Mouse (Mus musculus) retina, adult 2 months (tissue): ENCODE measurements at regions not wholly inside any gene's neighbourhood (a gene's known extent, or its start where the extent isn't known, plus 50 kb on each side); places are given as distances from the start of the nearest gene placed in this dataset.

ENCODE experiments used
- DNase-seq: peaks from one replicate; pipeline ENCODE4 v3.0.0-alpha.2; 2012; ENCODE audit warnings: low read depth, low spot score

DNA sequence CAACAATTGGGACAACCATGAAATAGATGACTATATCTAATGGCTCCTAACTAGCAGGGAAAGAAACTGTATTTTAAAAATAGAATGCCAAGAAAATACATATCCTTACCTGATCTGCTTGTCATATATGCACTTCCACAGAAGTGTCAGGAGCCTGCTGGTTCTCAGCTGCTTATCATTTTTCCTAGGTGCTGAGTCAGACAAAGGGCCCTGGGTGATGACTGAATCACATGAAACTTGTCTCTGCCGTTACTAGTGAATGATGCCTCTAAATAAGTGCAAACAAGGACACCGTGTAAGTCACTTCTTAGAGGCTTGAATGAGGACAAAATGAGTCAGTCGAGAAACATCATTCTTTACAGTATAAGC lies 263.5 kb upstream of the Ptger4 start:
- no peak for DNase-seq

DNA sequence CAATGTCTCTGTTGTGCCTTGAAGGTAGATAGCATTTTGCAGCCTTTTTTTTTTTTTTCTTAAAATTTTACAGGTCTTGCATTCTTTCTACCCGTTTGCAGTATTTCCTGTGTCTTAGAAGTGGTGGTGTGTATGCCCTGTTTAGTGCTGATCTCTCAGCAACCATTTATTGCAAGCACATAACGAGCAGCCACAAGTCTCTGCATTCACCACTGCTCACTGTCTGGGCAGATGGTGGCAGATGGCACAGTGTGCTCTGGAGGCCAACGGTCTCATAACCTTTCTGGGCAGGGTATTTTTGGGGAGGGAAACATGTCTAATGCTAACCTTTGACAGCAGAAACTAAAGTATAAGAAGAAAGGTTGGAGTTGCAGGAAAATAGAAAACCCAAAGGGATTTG lies 266.1 kb upstream of the Ptger4 start:
- no peak for DNase-seq

DNA sequence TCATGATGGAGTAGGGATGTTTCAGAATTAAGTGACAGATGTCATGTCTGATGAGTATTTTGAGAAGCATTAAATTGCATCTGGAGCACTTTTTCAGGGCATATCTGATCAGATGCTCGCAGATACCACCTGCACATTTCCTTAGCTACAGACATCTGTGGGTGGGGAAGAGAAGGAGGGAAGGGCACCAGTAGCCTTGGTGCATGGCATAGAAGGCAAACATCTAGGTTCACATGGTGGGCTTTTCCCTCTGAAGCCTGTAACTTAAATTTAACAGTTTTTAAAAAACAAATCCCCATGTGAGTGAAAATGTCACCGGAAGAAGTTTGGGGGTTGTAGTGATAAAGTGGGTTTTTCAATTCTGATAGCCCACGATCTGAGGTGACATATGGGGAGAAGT lies 267.1 kb upstream of the Ptger4 start:
- DNase-seq: no peak

DNA sequence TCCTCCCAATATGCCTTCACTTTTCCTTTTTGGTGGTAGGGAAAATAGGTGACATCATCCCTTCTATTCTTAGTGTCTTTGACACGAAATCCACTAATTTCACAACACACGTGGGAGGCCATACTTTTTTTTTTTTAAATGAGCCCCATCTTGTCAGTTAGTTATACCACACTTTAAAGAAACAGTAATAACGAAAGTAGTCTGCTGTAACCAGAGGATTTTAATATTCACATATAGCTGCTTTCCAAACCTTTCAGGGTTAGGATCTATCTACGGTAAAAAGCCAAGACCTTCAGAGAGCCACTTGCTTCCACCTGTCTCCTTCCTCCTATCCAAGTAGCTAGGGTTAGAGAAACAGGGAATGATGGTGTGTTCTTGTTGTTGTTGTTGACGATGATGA lies 268.6 kb upstream of the Ptger4 start:
- DNase-seq: no peak

DNA sequence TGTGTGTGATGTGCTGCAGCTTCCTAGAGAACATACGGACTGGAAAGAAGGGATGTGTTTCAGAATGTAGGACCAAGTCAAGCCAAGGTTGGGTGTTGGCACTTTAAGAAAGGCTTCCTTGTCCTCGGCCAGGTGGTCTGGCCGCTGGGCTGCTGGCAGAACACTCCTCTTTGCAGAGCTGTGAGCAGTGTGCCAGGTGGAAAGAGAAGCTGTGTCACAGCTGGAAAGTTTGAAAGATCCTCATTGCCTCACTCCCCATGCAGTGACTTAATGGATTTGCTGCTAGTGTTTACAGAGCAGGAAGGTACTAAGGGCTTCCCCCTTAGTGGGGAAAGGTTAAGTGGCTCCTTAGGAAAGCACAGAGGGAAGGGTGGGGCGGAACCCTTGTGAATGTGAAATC lies 269.2 kb upstream of the Ptger4 start:
- DNase-seq: no peak

DNA sequence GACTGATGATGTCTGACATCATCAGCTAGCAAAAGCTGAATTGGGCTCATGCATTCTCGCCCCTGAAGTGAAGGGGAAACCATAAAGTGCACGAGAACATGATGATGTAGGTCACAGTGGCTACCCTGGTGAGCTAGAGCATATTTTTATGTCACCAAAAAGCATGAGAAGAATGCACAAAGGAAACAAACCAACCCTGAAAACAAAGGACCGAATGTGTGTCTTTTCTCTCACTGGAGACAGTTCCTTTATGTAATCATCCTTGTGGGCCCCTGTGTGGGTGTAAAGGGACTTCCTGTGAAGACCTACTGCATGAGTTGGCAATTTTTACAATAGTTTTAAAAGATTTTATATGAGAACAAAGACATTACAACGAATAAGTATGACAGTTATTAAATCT lies 270.2 kb upstream of the Ptger4 start:
- no peak for DNase-seq

DNA sequence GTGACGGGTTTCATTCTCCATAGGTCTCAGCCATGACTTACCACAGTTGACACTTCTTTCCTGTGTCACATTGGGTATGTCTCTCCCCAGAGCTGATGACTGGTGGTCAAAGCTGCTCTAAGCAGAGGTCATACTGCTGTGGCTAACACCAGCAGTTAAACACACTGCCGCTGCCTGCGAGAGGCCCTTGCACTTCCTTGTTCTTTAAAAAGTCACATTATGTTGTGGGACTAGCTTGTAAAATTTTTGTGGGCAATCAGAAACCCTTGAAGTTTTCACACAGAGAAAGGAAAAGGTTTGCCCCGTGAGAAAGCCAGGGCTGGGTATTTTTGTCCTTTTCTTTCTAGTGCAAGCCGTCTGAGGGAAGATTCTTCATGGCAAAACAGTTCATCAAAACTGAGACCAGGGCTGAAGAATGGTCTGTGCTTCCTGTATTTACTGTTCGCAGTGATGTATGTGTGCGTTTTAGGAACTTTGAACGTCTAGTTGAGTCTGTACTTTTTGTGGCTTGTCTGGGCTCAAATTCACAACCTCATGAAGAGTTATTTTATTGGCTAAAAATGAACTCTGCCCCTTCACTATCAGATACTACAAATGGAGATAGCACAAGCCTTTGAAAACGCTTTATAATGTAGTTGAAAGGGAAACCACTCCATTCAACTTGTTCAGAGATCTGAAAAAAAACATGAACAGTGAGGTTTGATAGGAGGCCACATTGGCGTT lies 273.4 kb upstream of the Ptger4 start:
- no peak for DNase-seq

DNA sequence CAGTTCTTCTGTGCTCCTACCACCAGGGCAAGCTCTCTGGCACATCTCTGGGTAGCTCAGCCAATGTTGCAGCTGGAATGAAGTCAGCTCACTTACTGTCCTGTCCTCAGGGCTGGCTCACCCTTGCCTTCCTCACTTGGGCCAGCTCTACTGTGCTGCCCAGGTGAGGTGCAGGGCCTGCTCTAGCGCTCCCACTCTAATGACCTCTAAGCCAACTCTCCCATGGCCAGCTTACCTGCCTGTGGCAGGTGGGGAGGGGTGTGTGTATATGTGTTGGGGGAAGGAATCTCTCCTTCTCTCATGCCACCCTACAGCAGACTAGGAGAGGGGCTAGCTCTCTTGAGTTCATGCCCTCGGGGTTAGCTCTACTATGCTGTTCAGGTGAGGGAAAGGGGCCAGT lies 275.6 kb upstream of the Ptger4 start:
- DNase-seq: no peak

DNA sequence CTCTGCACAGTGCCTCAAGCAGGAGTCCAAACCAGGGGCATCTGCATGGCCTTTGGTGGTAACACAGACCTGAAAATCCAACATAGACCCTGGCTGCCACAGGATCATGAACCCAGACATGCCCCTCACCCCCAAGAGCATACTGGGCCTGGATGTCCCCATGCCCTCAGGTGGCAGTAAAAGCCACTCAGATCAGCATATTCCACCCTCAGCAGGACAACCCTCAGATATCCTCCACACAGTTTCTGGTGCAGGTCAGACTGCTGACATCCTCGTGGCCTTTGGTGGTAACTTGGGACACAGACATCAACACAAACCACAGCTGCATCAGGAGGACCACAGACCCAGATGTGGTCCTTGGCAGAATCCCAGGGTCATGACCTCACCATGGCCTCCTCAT lies 276.0 kb upstream of the Ptger4 start:
- DNase-seq: no peak

DNA sequence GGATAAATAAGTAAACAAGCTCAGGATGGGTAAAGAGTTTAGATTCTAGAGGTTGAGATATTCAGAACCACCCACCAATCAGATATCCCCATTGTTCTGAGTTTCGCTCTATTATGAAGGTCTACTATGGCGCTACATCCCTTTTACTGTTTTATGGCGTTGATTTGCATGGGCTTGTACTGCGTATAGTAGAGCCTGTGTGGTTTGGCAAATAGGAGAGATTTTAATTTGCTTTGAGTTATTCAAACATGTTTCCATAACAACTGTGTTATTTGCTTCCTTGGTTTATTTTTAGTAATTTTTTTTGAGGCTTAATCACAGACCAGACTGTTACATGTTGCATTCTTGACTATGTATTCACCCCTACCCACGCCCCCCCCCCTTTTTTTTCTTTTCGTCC lies 284.6 kb upstream of the Ptger4 start:
- no peak for DNase-seq

DNA sequence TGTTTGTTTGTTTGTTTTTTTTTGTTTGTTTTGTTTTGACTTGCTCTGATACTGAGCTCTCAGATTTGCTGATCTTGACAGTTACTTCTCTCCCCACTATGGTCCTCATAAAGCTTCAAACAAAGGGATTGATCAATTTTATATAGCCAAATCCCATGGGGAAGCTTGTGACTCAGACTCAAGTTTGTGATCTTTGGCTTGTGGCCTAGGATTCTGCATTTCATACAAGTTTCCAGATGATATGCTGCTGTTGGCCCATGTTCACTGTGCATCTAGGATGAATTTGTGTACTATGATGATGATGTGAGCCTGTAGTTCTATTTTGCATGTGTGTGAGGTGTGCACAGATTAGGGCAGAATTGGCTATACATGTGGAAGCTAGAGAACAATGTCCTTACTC lies 289.7 kb upstream of the Ptger4 start:
- DNase-seq: no peak

DNA sequence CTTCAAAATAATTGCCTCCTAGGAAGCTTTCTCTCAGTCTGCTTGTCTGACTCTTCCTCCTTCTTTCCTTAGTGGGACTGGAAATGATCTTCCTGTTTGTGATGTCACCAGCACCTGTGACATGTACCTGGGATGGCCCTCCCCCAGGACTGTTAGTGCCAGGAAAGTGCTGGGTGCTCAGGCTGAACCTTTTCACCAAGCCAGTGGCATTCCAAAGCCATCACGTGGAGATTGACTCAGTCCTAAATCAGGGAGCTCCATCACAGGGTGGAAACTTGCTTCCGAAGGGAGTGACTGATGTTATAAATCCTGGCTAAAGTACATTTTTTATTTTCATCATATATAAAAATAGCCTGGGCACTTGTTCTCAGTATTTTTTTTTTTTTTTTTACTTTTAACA lies 293.4 kb upstream of the Ptger4 start:
- DNase-seq: no peak

DNA sequence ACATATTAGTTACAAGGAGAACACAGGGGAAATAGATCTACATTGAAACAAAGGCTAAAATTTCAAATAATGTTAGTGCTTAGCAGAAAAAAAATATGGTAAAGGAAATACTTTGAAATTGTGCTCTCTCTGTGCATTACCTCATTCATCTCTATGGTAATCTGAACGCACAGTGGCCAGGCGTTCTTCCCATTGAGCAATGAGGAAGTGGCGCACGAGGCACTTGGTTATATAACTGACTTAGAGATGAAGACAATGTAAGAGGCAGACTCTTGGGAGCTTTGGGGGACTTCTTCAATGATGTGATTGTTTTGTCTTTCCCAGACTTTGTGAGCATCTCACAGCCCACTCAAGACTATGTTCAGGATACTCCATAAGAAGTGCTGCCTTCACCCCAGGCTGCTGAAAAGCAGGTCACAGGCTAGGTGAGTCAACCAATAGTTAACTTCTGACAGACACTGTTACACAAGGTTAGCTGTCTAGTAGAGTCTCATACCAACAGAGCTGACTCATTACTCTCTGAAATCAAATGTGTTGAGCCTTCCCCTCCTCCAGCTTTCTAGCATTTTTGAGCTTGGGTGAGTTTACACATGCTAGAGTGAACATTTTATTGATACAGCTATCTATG lies 295.4 kb upstream of the Ptger4 start:
- no peak for DNase-seq

DNA sequence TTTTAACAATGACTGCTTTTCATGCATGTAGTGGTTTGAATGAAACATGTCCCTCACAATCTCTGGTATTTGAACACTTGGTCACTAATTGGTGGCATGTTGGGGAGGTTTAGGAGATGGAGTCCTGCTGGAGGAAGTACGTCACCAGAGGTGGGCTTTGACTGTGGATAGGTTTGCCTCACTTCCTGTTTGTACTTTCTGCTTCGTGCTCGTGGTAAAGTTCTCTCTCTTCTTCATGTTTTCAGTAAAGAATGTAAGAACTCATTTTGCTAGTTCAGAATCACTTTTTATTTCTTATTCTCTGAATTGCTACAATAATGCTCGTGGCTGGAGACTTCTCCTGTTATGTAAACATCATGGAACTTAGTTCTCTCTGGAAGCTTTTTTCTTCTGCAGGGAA lies 310.5 kb upstream of the Ptger4 start:
- DNase-seq: no peak

DNA sequence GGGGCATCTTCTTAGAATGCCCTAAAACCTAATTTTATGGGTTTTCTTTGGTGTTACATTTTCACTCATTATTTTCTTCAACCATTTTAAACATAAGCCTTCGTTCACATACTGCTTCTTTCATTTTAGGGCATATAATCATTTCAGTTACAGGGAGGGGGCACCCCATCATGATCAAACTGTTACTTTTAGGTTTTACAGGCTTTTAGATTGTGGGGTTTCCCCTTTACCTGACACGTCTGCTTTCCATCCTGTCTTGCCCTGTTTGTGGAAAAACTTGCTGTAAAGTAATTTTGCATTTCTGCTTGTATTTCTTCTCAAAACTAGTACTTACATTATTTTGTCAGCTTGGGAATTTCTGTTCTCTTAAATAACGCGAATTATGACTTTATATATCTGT lies 310.9 kb upstream of the Ptger4 start:
- DNase-seq: no peak

DNA sequence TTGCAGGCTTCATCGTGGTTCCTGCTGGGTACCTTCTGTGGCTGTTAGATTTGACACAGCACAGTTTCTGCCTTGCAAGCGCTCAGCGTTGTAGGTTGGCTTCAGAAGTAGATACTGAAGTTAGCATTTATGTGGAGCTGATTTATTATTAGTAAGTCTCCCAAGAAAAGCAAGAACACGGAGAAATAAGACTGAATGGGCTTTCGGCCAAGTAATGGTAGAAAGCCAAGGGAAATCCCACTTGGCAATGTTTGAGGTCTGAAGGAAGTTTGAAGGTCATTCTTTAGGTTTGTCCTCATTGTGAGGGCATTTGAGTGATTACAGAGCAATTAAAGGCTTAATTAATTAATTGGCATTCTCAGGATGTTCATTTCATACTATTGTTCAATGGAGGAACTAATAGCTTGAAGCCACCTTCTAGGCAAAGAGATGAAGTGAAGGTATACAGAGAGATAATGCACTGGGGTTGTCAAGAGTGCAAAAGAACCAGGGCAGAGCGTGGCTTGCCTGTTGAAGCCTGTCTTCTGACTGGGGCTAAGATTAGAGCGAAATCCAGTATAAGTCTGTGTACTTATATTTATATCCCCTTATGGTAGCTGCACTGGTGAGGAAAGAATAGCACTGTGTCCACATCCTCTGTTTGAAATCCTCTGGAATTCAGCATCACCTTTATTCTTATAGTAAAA lies 311.5 kb upstream of the Ptger4 start:
- no peak for DNase-seq

DNA sequence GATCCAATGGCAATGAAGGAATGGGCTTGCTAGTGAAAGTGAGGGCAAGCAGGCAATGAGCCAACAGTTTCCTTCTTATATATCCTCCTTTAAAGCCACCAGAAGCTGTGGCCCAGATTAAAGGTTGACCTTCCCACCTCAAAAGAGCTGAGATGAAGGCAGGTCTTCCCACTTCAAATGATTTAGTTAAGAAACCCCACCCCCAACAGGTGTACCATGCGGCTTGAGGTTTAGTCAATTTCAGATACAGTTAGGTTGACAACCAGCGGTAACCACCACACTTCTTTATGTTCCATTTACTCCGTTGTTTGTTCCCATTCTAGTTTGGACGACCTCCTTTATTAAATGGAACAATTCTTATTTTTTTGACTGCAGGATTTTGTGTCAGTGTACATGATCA lies 317.8 kb upstream of the Ptger4 start:
- DNase-seq: no peak

DNA sequence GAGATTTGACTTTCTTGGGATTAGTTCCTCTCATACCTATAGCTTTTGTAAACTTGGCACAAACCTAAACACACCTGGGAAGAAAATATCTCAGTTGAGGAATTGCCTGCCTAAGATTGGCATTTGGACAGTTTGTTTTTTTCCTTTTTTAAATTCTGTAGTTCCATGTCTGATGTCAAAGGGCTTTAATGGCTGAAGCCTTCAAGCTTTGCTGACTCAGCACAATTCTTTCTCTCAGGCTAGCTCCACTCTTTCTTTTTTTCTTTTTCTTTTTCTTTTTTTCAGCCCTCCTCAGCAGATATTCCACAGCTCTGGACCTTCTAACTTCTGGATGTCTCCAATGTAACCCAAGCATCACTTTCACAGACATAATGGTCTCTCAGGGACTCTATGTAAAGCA lies 330.4 kb upstream of the Ptger4 start:
- no peak for DNase-seq

DNA sequence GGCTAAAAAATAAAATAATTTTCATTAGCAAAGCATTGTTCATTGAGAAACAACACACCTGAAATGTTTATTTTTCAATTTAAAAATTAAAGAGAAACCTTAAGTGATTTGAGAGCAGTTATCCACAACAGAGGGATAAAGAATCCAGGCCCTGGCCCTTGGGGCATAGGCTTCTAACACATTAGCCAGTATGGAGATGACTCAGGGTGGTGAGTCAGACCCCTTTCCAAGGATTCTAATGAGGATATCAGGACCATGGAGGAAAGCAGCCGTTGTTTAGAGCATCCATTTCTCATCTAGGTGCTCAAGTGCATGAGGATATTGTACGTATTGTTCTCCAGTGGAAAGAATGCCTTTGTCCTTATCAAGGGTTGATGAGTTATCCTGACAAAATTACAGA lies 335.6 kb upstream of the Ptger4 start:
- DNase-seq: no peak

DNA sequence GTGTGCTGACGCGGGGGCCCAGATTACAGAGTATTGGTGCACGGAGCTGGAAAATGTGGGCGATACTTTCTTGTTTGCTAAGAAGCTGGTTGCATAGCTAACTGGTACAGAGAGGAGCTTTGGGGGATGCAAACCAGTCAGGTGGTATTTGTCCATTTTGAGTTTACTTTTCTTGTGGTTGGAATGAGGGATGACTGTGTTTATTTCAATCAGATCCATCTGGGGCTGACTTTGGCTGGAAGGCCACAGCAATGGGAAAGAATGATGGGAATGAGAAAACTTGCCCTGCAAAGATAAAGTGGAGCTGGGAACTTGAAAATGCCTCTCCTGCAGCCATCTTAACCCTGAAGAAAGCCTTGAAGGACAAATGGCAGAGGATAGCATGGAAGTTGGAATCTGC lies 336.4 kb upstream of the Ptger4 start:
- DNase-seq: no peak

DNA sequence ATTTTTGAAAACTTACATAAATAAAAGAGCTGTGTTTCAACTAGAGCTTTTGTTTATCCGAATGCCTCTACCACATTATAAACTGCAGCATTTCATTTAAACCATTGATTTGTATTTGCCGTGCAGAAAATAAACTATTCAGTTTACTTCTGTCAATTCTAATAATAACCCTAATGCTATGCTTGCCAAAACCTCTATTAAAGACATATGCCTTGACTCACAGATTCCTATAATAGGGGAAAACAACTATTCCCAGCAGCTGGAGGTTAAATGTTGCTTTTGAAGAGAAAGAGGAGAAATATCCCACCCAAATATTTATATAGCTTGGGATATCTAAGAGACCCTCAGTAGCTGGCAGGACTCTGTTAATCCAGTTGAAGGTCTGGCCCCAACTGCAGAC lies 340.4 kb upstream of the Ptger4 start:
- DNase-seq: no peak

DNA sequence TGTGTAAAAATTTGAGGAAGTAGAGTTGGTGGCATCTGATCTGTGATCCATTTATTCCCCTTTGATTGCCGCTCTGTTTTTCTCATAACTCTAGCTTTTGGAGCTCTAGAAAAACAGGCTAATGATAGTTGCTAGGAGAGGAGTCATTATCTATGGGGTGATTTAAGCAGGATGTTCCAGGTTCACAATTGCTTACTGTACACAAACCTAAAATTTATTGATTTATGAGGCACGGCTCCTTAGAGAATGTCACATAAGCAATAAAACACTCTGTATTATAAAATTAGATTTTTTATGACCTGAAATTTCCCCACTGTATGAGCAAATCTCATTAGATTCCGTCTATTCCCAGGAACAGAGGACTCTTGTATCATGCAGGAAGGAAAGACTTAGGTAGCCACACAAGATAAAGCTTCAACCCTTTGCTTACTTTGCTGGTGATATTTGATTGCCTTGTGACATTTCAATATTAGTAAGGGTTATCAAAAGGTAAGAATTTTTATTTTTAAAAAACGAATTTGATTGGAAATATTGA lies 360.8 kb upstream of the Ptger4 start:
- no peak for DNase-seq

DNA sequence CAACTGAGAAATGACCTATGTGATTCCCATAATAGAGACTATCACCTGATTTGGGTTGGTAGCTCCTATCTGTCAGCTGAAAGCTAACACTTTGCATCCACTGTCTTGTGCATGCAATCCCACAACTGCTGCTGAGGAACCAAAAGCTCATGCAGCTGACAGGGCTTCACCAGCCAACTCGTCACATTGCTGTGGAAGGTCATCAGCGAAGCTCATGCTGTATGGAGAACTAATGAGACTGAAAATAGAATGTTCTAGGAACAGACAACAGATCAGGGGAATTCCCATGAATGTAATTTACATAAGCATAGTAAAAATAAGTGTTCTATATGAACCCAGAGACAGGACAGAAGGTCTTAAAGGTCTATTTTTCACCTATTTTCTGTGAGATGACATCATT lies 363.5 kb upstream of the Ptger4 start:
- no peak for DNase-seq
